Mouse (Mus musculus): Measurements from ENCODE around the gene Ctu1. TPM values are rescaled to one million over a fixed set of nuclear protein-coding genes. Genes with fewer than 3 reads are reported as not detected.
A peak's percentile ranks its signal among the peaks of the same experiment; 100 is the strongest.

Gene Ctu1
- polyA plus RNA-seq (2015; fragmentation: Nextera tagmentation; extraction: Ambion mirVana) = 15.7 and 19.7 TPM in 2 replicates

GRCm38 (mm10) chr7:43671809-43672580 lies at the start of gene Ctu1:
Ctu1 (plus strand) TSS chr7:43672016.
- Histone ChIP-seq H3K4me3 (ENCODE audit: low read length) (peak within 1 kb of the TSS; percentile 67), H3K9ac (replicated peaks; ENCODE audit: low read length) (peak within 1 kb of the TSS; percentile 76), H3K27me3 (ENCODE audit: insufficient read depth, low read length) (no peaks in the 10 kb centered on the region), H3K36me3 (ENCODE audit: insufficient read depth, low read length) (peaks cover 32% of the 10 kb centered on the region), H3K4me2 (replicated peaks; ENCODE audit: low read depth, low read length) (peak within 1 kb of the TSS; percentile 84), H3K27ac (ENCODE audit: low read length) (peak within 1 kb of the TSS; percentile 71), H3K9me3 (ENCODE audit: low read length) (0 out of 2 replicates have a peak, but pooled peaks cover 5% of the 10 kb centered on the region), H3K4me1 (ENCODE audit: insufficient read depth, low read length) (peaks cover 8% of the 10 kb centered on the region)
- WGBS = under 1% methylated on average over 26 of the region's 26 CpGs
- peak; percentile 96 for ATAC-seq (ENCODE audit: low FRiP score, low TSS enrichment)

- Histone ChIP-seq H3K9me3 (ENCODE audit: low read length) (no peaks in the 10 kb centered on the region), H3K36me3 (ENCODE audit: insufficient read depth, low read length) (no peaks in the 10 kb centered on the region), H3K9ac (replicated peaks; ENCODE audit: low read length) (no peak overlapping the region), H3K4me2 (replicated peaks; ENCODE audit: low read depth, low read length) (no peak overlapping the region), H3K4me3 (ENCODE audit: low read length) (no peak overlapping the region), H3K27ac (ENCODE audit: low read length) (no peak overlapping the region), H3K27me3 (ENCODE audit: insufficient read depth, low read length) (no peaks in the 10 kb centered on the region), H3K4me1 (ENCODE audit: insufficient read depth, low read length) (no peaks in the 10 kb centered on the region)
- 71% methylated on average over 7 of the region's 7 CpGs for WGBS
- ATAC-seq (ENCODE audit: low FRiP score, low TSS enrichment) = no peak
Observed at GRCm38 (mm10) chr7:43622927-43623326, 48.9 kb upstream of the Ctu1 start.

DNA sequence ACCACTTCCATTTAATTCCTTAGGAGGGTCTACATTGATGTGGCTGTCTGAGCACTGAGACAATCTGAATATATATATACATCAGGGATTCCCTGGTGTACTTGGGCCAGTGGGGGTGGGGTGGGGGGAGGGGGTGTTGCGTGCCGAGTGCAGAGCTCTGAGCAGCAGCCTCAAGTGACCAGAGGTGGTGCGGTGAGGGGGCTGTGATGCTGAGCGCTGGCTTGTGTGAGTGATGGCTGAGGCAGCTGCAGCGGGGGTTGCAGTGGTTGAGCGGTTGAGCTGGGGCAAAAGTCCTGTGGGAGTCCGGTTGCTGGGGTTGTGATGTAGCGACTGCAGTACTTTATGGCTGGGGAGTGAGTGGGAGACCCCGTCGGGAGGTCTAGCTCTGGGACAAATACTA lies 48.0 kb upstream of the Ctu1 start:
- Histone ChIP-seq H3K9ac (replicated peaks; ENCODE audit: low read length) (no peak overlapping the region), H3K4me2 (replicated peaks; ENCODE audit: low read depth, low read length) (no peak overlapping the region), H3K4me1 (ENCODE audit: insufficient read depth, low read length) (no peaks in the 10 kb centered on the region), H3K9me3 (ENCODE audit: low read length) (no peaks in the 10 kb centered on the region), H3K27me3 (ENCODE audit: insufficient read depth, low read length) (no peaks in the 10 kb centered on the region), H3K4me3 (ENCODE audit: low read length) (no peak overlapping the region), H3K27ac (ENCODE audit: low read length) (no peak overlapping the region), H3K36me3 (ENCODE audit: insufficient read depth, low read length) (no peaks in the 10 kb centered on the region)
- peak; percentile 61; the same call in 1 of the 2 replicates for ATAC-seq (ENCODE audit: low FRiP score, low TSS enrichment)
- WGBS = 4% methylated on average over 10 of the region's 10 CpGs

DNA sequence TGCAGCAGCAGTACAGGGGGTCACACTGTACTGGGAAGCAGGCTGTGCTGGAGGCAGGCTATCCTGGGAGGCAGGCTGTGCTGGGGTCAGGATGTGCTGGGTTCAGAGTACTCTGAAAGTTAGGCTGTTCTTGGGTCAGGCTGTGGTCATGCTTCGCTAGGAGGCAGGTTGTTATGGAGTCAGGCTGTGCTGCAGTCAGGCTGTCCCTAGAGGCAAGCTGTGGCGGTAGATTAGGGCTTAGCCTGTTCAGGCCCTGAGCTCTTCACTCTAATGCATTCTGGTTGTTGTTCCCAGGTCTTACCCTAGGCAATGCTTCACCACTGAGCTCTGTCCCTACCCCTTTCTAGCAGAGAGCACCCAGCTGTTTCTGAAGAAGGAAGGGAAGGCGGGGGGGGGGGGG lies 46.8 kb upstream of the Ctu1 start:
- no peak overlapping the region for H3K4me2 ChIP-seq (replicated peaks; ENCODE audit: low read depth, low read length)
- 72% methylated on average over 3 of the region's 3 CpGs for WGBS
- H3K4me1 ChIP-seq (ENCODE audit: insufficient read depth, low read length) = no peaks in the 10 kb centered on the region
- no peak overlapping the region for H3K27ac ChIP-seq (ENCODE audit: low read length)
- 0 out of 2 replicates have a peak, but pooled peaks have one; percentile 23 for ATAC-seq (ENCODE audit: low FRiP score, low TSS enrichment)
- H3K36me3 ChIP-seq (ENCODE audit: insufficient read depth, low read length) = no peaks in the 10 kb centered on the region
- H3K27me3 ChIP-seq (ENCODE audit: insufficient read depth, low read length) = no peaks in the 10 kb centered on the region
- H3K4me3 ChIP-seq (ENCODE audit: low read length) = no peak overlapping the region
- no peak overlapping the region for H3K9ac ChIP-seq (replicated peaks; ENCODE audit: low read length)
- H3K9me3 ChIP-seq (ENCODE audit: low read length) = no peaks in the 10 kb centered on the region

DNA sequence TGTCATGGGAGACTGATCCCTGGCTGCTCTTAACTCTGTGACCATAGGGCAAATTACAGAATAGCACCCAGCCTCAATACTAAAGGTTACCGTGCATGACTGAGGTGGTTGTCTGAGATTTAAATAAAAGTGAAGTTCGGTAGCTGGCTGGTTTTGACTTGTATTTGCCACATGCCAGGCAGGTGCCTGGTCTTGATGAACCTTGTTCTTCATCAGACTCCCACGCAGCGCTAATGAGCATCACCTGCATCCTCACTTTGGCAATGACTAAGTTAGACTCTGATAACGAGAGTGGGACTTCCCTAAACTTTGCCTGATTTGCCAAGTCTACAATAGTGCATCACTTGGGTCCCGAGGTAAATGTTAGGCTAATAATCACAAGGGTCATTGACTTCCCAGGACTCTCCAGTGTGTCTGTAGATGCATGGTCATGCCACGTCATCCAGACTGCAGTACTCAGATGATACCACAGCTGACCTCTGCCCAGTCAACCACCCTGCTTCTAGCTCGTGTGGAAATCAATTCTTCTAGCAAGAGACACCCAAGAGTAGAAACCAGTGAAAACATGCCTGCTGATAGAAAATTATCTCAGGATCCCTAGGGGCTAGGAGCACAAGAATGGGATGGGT lies 45.9 kb upstream of the Ctu1 start:
- Histone ChIP-seq H3K27me3 (ENCODE audit: insufficient read depth, low read length) (no peaks in the 10 kb centered on the region), H3K9me3 (ENCODE audit: low read length) (no peaks in the 10 kb centered on the region), H3K27ac (ENCODE audit: low read length) (no peak overlapping the region), H3K36me3 (ENCODE audit: insufficient read depth, low read length) (no peaks in the 10 kb centered on the region), H3K4me1 (ENCODE audit: insufficient read depth, low read length) (no peaks in the 10 kb centered on the region), H3K4me2 (replicated peaks; ENCODE audit: low read depth, low read length) (no peak overlapping the region), H3K4me3 (ENCODE audit: low read length) (no peak overlapping the region), H3K9ac (replicated peaks; ENCODE audit: low read length) (no peak overlapping the region)
- ATAC-seq (ENCODE audit: low FRiP score, low TSS enrichment) = no peak
- 80% methylated on average over 8 of the region's 8 CpGs for WGBS

DNA sequence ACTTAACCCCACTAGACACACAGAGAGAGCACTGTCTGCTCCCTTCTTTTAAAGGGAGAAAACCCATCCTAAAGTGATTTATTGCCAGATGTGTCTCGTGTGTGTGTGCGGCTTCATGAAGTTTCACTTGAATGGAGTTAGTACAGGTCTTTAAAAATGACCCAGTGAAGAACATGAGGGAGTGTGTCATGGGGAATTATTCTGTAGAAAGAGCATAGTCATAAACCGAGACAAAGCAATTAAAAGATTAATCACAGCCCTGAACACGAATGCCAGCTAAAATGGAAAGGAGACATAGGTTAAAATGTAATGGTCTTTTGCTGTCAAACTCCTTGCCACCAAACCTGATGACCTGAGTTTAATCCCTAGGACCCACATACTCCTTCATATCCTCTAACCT lies 37.9 kb upstream of the Ctu1 start:
- no peak overlapping the region for H3K9ac ChIP-seq (replicated peaks; ENCODE audit: low read length)
- WGBS = 46% methylated on average over 4 of the region's 4 CpGs
- no peak for ATAC-seq (ENCODE audit: low FRiP score, low TSS enrichment)
- no peaks in the 10 kb centered on the region for H3K36me3 ChIP-seq (ENCODE audit: insufficient read depth, low read length)
- H3K9me3 ChIP-seq (ENCODE audit: low read length) = no peaks in the 10 kb centered on the region
- no peaks in the 10 kb centered on the region for H3K4me1 ChIP-seq (ENCODE audit: insufficient read depth, low read length)
- H3K27me3 ChIP-seq (ENCODE audit: insufficient read depth, low read length) = no peaks in the 10 kb centered on the region
- H3K4me2 ChIP-seq (replicated peaks; ENCODE audit: low read depth, low read length) = no peak overlapping the region
- no peak overlapping the region for H3K27ac ChIP-seq (ENCODE audit: low read length)
- no peak overlapping the region for H3K4me3 ChIP-seq (ENCODE audit: low read length)

GRCm38 (mm10) chr7:43634500-43634899 lies 37.3 kb upstream of the Ctu1 start, which contains the start of gene Ceacam18:
Ceacam18 (plus strand) TSS chr7:43634707.
- no peaks in the 10 kb centered on the region for H3K9me3 ChIP-seq (ENCODE audit: low read length)
- no peaks in the 10 kb centered on the region for H3K27me3 ChIP-seq (ENCODE audit: insufficient read depth, low read length)
- H3K9ac ChIP-seq (replicated peaks; ENCODE audit: low read length) = no peak within 1 kb of the TSS
- H3K4me2 ChIP-seq (replicated peaks; ENCODE audit: low read depth, low read length) = no peak within 1 kb of the TSS
- 60% methylated on average over 6 of the region's 6 CpGs for WGBS
- H3K4me1 ChIP-seq (ENCODE audit: insufficient read depth, low read length) = no peaks in the 10 kb centered on the region
- no peak within 1 kb of the TSS for H3K4me3 ChIP-seq (ENCODE audit: low read length)
- no peak within 1 kb of the TSS for H3K27ac ChIP-seq (ENCODE audit: low read length)
- H3K36me3 ChIP-seq (ENCODE audit: insufficient read depth, low read length) = no peaks in the 10 kb centered on the region
- ATAC-seq (ENCODE audit: low FRiP score, low TSS enrichment) = no peak

DNA sequence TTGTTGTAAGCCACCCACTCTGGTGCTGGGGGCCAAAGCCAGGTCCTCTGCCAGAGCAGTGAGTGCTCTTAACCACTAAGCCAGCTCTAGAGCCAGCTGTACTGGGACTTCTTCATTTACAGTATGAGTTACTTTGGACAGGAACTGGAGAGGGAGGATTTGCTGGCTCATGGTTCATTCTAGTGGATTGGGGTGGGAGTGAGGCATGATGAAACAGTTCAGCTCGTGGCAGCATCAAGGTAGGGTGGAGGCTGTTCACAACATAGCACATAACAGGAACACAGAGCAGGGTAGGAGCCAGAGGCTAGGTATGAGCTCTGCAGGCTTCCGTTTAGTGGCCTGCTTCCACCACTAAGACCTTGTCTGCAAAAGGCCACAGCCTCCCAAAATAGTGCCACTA lies 35.6 kb upstream of the Ctu1 start:
- no peak for ATAC-seq (ENCODE audit: low FRiP score, low TSS enrichment)
- Histone ChIP-seq H3K9me3 (ENCODE audit: low read length) (no peaks in the 10 kb centered on the region), H3K9ac (replicated peaks; ENCODE audit: low read length) (no peak overlapping the region), H3K27ac (ENCODE audit: low read length) (no peak overlapping the region), H3K4me2 (replicated peaks; ENCODE audit: low read depth, low read length) (no peak overlapping the region), H3K4me1 (ENCODE audit: insufficient read depth, low read length) (no peaks in the 10 kb centered on the region), H3K27me3 (ENCODE audit: insufficient read depth, low read length) (no peaks in the 10 kb centered on the region), H3K4me3 (ENCODE audit: low read length) (no peak overlapping the region), H3K36me3 (ENCODE audit: insufficient read depth, low read length) (no peaks in the 10 kb centered on the region)
- WGBS = 64% methylated on average over 2 of the region's 2 CpGs

DNA sequence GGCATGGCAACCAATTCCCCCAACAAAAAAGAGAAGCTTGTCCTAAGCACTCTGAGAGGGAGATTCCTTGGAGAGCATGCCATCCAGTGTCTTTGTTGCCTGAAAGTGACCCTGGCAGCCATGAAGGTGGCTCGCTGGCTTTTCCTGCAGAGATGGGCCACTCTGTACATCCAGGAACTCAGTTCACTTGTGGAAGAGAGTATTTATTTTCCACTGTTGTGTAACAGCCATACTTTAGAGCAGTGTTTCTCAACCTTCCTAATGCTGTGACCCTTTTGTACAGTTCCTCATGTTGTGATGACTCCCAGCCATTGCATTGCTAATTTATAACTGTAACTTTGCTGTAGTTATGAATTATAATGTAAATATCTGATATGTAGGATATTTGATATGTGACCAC lies 34.7 kb upstream of the Ctu1 start:
- no peak for ATAC-seq (ENCODE audit: low FRiP score, low TSS enrichment)
- no peak overlapping the region for H3K4me2 ChIP-seq (replicated peaks; ENCODE audit: low read depth, low read length)
- WGBS = 76% methylated on average over 1 of the region's 1 CpGs
- H3K4me3 ChIP-seq (ENCODE audit: low read length) = no peak overlapping the region
- H3K27ac ChIP-seq (ENCODE audit: low read length) = no peak overlapping the region
- H3K36me3 ChIP-seq (ENCODE audit: insufficient read depth, low read length) = no peaks in the 10 kb centered on the region
- no peaks in the 10 kb centered on the region for H3K27me3 ChIP-seq (ENCODE audit: insufficient read depth, low read length)
- H3K4me1 ChIP-seq (ENCODE audit: insufficient read depth, low read length) = no peaks in the 10 kb centered on the region
- no peaks in the 10 kb centered on the region for H3K9me3 ChIP-seq (ENCODE audit: low read length)
- H3K9ac ChIP-seq (replicated peaks; ENCODE audit: low read length) = no peak overlapping the region

- H3K27me3 ChIP-seq (ENCODE audit: insufficient read depth, low read length) = no peaks in the 10 kb centered on the region
- 82% methylated on average over 5 of the region's 5 CpGs for WGBS
- no peak for ATAC-seq (ENCODE audit: low FRiP score, low TSS enrichment)
- no peaks in the 10 kb centered on the region for H3K36me3 ChIP-seq (ENCODE audit: insufficient read depth, low read length)
- H3K4me2 ChIP-seq (replicated peaks; ENCODE audit: low read depth, low read length) = no peak overlapping the region
- no peaks in the 10 kb centered on the region for H3K9me3 ChIP-seq (ENCODE audit: low read length)
- no peak overlapping the region for H3K27ac ChIP-seq (ENCODE audit: low read length)
- no peaks in the 10 kb centered on the region for H3K4me1 ChIP-seq (ENCODE audit: insufficient read depth, low read length)
- no peak overlapping the region for H3K4me3 ChIP-seq (ENCODE audit: low read length)
- no peak overlapping the region for H3K9ac ChIP-seq (replicated peaks; ENCODE audit: low read length)
Observed at GRCm38 (mm10) chr7:43642587-43642986, 29.2 kb upstream of the Ctu1 start.

All from kidney, embryonic 16.5 days (tissue).